Mouse (Mus musculus) lung, postnatal 0 days (tissue): ENCODE results near the gene Asdurf. TPM values are rescaled to one million over a fixed set of nuclear protein-coding genes. Genes with fewer than 3 reads are reported as not detected.

ENCODE experiments used
- ATAC-seq: fragments of 200-750 bp; cut with Nextera tagmentation; 2 replicates; pipeline ENCODE4 v1.8.0; 2017; ENCODE audit warnings: moderate library complexity
- DNase-seq: peaks from one replicate; pipeline ENCODE4 v3.0.0-alpha.2; 2016; ENCODE audit warnings: low spot score
- H3K27ac ChIP-seq: fragments of 300-500 bp; sonication (generic); 2 replicates; pipeline ENCODE4 v1.5.1; 2014; ENCODE audit warnings: antibody characterized with exemption, mild to moderate bottlenecking, low read length, mixed read lengths
- H3K27me3 ChIP-seq: fragments of 300-500 bp; sonication (generic); replicated peaks from 2 replicates; pipeline ENCODE4 v1.6.1; 2014; ENCODE audit warnings: low read length, mixed read lengths; ENCODE audit not compliant: insufficient read depth
- H3K36me3 ChIP-seq: fragments of 300-500 bp; sonication (generic); 2 replicates; pipeline ENCODE4 v1.6.1; 2014; ENCODE audit warnings: low read length, mixed read lengths; ENCODE audit not compliant: insufficient read depth
- H3K4me1 ChIP-seq: fragments of 300-500 bp; sonication (generic); 2 replicates; pipeline ENCODE4 v1.6.1; 2014; ENCODE audit warnings: antibody characterized with exemption, low read depth, low read length, mixed read lengths; ENCODE audit not compliant: insufficient read depth
- H3K4me2 ChIP-seq: fragments of 300-500 bp; sonication (generic); replicated peaks from 2 replicates; pipeline ENCODE4 v1.6.1; 2014; ENCODE audit warnings: low read depth, mild to moderate bottlenecking, low read length, moderate library complexity, mixed read lengths
- H3K4me3 ChIP-seq: fragments of 300-500 bp; sonication (generic); 2 replicates; pipeline ENCODE4 v1.5.1; 2014; ENCODE audit warnings: low read depth, low read length
- H3K9ac ChIP-seq: fragments of 300-500 bp; sonication (generic); replicated peaks from 2 replicates; pipeline ENCODE4 v1.6.1; 2014; ENCODE audit warnings: low read depth, mild to moderate bottlenecking
- H3K9me3 ChIP-seq: fragments of 300-500 bp; sonication (generic); 2 replicates; pipeline ENCODE4 v1.6.1; 2016; ENCODE audit warnings: low read length, mixed read lengths
- CTCF ChIP-seq: IDR thresholded peaks from 2 replicates; pipeline ENCODE4 v1.5.1; 2016; ENCODE audit warnings: antibody characterized with exemption, mild to moderate bottlenecking
- EP300 ChIP-seq: IDR thresholded peaks from 2 replicates; pipeline ENCODE4 v1.6.1; 2016; ENCODE audit warnings: antibody characterized with exemption, mild to moderate bottlenecking, control low read depth
- WGBS: fragments of 180-500 bp; shearing (Covaris S2); extraction: QIAGEN DNeasy Blood & Tissue Kit; methylation state at CpG from one replicate; pipeline ENCODE4 v1.1.7; 2014; 5-methylcytosine and 5-hydroxymethylcytosine counted together
- polyA plus RNA-seq: library from polyadenylated mRNA; unstranded; fragments of >200 nt; fragmentation: Nextera tagmentation; extraction: Ambion mirVana; gene quantifications from 2 replicates; pipeline ENCODE4 v1.2.1, GENCODE M21; 2015

Gene Asdurf
- polyA plus RNA-seq, 1 experiment from 2014 or later, result 5.7 TPM

DNA sequence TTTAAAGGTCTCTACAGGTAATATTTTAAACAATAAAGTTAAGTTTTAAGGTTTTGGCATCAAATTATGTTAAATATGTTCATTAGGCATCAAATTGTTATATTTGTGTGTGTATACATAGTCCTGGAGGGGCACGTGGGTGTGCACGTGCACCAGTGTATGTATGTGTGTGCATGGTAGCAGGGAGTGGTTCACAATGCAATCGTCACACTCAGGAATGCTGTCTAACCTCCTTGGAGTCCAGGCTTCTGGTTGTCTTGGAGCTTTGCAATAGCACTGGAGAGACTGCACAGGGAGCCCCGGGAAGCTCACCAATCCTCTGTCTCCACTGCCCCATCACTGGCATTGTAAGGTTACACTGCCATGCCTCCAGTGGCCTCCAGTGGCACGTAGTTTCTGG lies 29.2 kb downstream of the Asdurf start:
- no peak for DNase-seq
- H3K4me2 ChIP-seq, result no peak overlapping the region
- H3K27ac ChIP-seq, result no peak overlapping the region
- H3K4me1 ChIP-seq, result no peaks in the 10 kb centered on the region
- H3K27me3 ChIP-seq, result no peaks in the 10 kb centered on the region
- TF ChIP-seq CTCF (no peak), EP300 (no peak)
- no peak overlapping the region for H3K4me3 ChIP-seq
- H3K9ac ChIP-seq, result no peak overlapping the region
- no peak; the same call in 1 of the 2 replicates for ATAC-seq
- no peaks in the 10 kb centered on the region for H3K36me3 ChIP-seq
- no peaks in the 10 kb centered on the region for H3K9me3 ChIP-seq
- 81% methylated on average over 5 of the region's 5 CpGs for WGBS

DNA sequence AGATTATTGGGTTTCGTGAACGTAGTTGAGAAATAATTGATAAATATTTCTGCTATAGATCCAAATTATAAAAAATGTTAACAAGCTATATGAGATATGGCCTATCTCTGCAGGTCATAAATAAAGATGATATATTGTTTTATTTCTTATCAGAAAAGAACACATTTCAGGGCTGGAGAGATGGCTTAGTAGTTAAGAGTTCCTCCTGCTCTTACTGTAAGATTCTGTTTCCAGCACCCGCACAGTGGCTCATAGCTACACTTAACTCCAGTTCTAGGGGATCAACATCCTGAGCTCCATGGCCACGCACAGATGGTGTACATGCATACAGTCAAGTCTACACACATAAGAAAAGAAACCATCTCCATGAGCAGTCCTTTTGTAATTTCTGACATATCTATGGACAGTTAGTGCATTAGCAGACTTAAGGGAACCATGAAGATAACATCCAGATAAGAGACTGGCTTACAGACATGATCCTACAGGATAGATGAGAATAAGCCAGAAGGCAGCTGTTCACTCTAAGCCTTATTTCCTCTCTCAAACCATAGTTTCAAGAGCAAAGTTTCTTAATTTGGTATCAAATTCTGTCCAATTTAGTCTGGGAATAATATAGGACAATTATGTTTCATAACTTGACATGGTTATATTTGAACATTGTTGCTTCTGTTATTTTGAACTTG lies 30.6 kb downstream of the Asdurf start:
- TF ChIP-seq CTCF (no peak), EP300 (no peak)
- H3K4me1 ChIP-seq, result no peaks in the 10 kb centered on the region
- no peak overlapping the region for H3K9ac ChIP-seq
- no peaks in the 10 kb centered on the region for H3K36me3 ChIP-seq
- H3K9me3 ChIP-seq, result no peaks in the 10 kb centered on the region
- H3K4me2 ChIP-seq, result no peak overlapping the region
- no peak for ATAC-seq
- H3K27ac ChIP-seq, result no peak overlapping the region
- no peak for DNase-seq
- H3K4me3 ChIP-seq, result no peak overlapping the region
- WGBS, result 96% methylated on average over 4 of the region's 4 CpGs
- H3K27me3 ChIP-seq, result no peaks in the 10 kb centered on the region

DNA sequence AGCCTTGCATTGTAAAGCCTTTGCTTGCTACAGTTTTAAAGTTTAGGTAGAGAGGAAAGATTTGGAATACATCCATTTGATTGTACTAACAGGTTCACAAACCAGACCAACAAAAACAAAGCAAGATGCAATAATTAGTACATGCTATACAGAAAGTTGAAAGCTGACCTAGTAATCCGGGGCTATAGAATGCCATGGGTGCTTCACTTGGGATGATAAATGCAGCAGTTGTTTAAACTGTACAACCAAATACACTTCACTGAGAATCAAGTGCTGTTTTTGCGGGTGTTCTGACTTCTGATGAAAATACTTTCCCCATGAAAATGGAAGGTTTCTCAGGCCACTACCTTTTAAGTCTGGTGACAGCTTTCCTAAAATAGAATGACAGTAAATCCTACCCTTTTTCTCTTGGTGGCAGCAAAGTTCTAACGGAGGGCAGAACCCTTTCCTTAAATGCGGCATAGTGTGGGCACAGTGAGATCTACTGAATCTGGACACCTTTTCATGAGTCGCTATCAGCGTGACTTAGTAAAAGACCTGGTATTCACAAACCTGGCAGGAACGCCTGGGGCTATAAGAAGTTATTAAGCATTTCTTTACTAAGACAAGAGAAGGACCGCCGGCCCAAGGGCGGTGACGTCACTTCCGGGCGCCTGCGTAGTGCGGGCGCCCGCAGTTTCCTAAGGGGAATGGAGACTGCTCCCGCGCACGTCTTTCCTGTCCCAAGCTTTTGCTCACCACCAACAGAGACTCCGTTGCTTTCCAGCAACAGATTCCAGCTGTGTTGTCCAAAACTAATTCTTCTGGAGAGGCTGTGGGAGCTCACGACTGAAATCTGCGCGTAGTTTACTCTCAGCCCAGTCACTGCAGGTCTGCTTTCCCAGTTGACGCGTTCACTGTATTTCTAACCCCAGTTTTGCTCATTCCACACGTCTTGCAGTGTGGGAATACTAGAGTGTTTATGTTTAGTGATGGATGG lies 39.1 kb downstream of the Asdurf start, which contains the start of gene Osgepl1:
Osgepl1 (plus strand) TSS at position 636 of the 979 bp plus-strand sequence.
- peak within 1 kb of the TSS; percentile 72 for H3K4me2 ChIP-seq
- H3K4me1 ChIP-seq, result no peaks in the 10 kb centered on the region
- H3K9me3 ChIP-seq, result no peaks in the 10 kb centered on the region
- H3K27me3 ChIP-seq, result no peaks in the 10 kb centered on the region
- 2% methylated on average over 27 of the region's 27 CpGs for WGBS
- TF ChIP-seq EP300, result 0 out of 2 replicates have a peak, but pooled peaks have one; percentile 35
- peak; percentile 47 for TF ChIP-seq CTCF
- H3K9ac ChIP-seq, result peak within 1 kb of the TSS; percentile 70
- peak within 1 kb of the TSS; percentile 88 for H3K27ac ChIP-seq
- peak; percentile 98 for ATAC-seq
- H3K36me3 ChIP-seq, result no peaks in the 10 kb centered on the region
- peak; percentile 92 for DNase-seq
- peak within 1 kb of the TSS; percentile 64 for H3K4me3 ChIP-seq

DNA sequence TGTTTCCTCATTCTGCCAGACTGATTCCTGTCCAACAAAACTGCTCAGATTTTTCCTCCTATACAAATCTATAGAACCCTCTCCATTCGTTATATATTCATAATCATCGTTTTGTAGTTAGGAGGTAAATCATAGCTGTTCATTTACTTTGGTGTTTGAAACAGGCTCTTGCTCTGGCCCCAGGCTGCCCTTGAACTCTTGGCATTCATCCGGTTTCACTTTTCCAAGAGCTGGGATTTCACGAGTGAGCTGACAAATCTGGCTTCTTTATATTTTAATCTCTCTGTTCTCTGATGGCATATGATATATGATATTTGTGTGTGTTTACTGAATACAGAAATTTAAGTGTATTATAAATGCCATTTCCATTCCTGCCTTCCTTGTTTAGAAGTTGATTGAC lies 51.9 kb downstream of the Asdurf start:
- H3K27ac ChIP-seq, result no peak overlapping the region
- TF ChIP-seq CTCF, result no peak
- no peak for TF ChIP-seq EP300
- no peak overlapping the region for H3K4me3 ChIP-seq
- no peaks in the 10 kb centered on the region for H3K36me3 ChIP-seq
- H3K4me1 ChIP-seq, result no peaks in the 10 kb centered on the region
- H3K9me3 ChIP-seq, result no peaks in the 10 kb centered on the region
- H3K27me3 ChIP-seq, result no peaks in the 10 kb centered on the region
- no peak for ATAC-seq
- H3K9ac ChIP-seq, result no peak overlapping the region
- no peak for DNase-seq
- WGBS, result 81% methylated on average over 4 of the region's 4 CpGs
- H3K4me2 ChIP-seq, result no peak overlapping the region

Other genes starting within 250 kb of the Asdurf start
- gene 1700019A02Rik, start 165.0 kb downstream of the Asdurf start, polyA plus RNA-seq, result not detected in 2 replicates
- 2.5 and 3.9 TPM in 2 replicates for gene Pms1, start 55.6 kb downstream of the Asdurf start, polyA plus RNA-seq
- 24.6 and 28.1 TPM in 2 replicates for gene Ormdl1, start 55.5 kb downstream of the Asdurf start, polyA plus RNA-seq
- gene Gm28778, start 55.5 kb downstream of the Asdurf start, polyA plus RNA-seq, result not detected in 2 replicates
- 13.0 and 16.5 TPM in 2 replicates for gene Osgepl1, start 39.0 kb downstream of the Asdurf start, polyA plus RNA-seq
- gene Gm28551, start within 50 bp of the Asdurf start, polyA plus RNA-seq, result 0.30 and 0.45 TPM in 2 replicates
- gene Asnsd1, start 133 bp upstream of the Asdurf start, polyA plus RNA-seq, result 30.4 and 36.1 TPM in 2 replicates